Mouse (Mus musculus) frontal cortex, postnatal 36 days (tissue): ENCODE data around the gene Rassf8.

Experiments used
- DNase-seq, 2 experiments: peaks; one replicate each; pipeline ENCODE4 v3.0.0; 2022; ENCODE audit warnings: low spot score in 2 of 2

The Rassf8 gene

GRCm38 (mm10) chr6:145746132-145746849 lies at the start of gene Rassf8:
TSS of gene Rassf8 (plus strand) at chr6:145746748.
- DNase-seq: peak; percentile 69 to 72

DNA sequence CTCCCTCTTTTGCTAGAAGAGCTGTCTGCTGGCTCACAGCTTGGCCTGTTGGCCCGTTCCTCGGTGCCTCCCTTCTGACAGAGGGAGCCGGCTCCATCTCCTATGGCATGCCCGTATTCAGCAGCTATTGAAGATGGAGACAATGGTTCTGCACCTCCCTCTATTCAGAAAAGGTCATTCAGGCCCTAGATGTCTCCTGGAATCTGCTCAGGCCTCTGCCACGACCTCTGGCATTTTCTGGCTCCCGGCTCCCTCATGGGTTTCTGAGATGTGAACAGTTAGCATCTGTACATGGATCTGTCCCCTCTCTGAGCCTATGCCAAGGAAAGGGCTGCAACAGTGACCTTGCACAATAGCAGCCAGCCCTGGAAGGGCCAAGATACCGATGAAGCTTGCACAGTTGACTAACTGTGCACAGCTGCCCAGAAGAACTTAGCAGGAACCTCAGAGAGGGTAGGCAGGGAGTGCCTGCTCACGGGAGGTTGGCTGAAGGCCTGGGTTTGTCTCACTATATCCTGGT lies 45.5 kb upstream of the Rassf8 start:
- DNase-seq: no peak

DNA sequence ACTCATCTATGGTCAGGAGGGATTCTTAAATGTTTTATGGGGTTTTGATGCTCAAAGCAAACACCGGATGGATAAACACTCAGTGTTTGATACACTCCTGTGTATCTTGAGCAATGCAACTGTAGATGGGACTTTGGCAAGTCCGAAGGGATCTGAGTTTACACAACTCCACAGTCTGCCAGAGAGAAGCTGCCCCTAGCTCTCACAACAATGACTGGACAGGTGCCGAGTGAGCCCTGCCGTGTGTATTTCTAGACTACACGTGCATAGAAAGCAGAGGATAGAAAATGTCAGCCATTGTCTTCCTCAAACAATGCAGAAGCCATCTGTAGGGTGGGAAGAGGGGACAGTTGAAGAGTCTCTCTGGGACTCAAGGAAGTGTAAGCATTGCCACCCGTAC lies 42.9 kb upstream of the Rassf8 start:
- no peak for DNase-seq

GRCm38 (mm10) chr6:145709956-145710720 lies 36.4 kb upstream of the Rassf8 start:
- no peak for DNase-seq

- no peak for DNase-seq
Observed at GRCm38 (mm10) chr6:145710797-145711196, 35.8 kb upstream of the Rassf8 start.

DNA sequence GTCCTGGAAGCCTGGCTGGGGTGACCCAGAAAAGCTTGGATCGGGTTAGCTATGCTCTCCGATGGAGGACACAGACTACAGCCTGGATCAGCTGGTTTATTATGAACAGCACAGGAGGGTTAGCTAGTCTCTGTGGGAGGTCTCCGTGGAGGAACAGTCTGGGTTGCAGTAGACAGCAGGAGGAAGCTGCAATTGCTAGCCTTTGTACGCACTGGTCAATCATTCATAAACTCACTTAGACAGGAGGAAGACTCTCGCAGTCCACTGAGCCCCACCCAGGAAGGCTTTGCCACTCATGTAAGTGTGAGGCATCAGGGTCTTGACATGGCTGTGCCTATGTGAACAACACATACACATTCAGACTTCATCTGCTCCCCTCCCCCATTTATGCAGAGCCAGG lies 35.2 kb upstream of the Rassf8 start:
- DNase-seq: no peak

DNA sequence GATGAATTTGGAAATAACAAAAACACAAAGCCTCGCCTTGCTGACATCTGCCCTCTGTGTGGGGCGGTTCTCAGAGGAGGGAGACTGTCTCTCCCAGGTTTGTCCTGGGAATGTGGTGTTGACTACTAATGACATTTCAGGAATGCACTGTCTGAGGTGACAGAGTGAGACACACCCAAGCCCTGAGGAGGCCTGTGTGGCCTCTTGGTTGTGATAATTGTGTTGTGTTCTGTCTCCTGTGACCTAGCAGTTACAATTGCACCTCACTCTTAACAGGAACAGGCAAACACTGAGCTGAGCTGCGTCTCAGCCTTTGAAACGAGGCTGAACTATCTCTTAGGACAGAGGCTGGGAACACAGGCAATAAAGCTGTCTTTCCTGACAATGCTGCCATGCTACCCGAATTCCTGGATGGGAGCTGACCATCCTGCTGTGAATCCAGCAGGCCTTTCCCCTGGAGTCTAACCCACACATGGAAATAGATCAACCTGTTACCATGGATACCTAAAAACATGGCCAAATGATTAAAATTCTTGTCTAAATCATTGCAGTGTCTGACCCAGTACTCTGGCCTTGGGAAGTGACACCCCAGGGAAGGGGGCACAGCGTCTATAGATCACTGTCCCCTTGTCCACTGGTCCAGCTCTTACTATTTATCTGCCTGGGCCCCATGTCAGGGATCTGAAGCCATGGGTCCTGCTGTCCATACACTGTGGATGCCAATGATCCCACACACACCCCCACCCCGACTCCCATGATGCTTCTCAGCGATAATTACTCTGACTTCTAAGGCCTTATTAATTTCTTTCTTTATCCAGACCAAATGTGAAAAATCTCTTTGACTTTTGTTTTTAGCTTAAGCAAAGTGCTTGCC lies 33.1 kb upstream of the Rassf8 start:
- no peak for DNase-seq

- no peak for DNase-seq
Observed at GRCm38 (mm10) chr6:145714131-145714530, 32.4 kb upstream of the Rassf8 start.

DNA sequence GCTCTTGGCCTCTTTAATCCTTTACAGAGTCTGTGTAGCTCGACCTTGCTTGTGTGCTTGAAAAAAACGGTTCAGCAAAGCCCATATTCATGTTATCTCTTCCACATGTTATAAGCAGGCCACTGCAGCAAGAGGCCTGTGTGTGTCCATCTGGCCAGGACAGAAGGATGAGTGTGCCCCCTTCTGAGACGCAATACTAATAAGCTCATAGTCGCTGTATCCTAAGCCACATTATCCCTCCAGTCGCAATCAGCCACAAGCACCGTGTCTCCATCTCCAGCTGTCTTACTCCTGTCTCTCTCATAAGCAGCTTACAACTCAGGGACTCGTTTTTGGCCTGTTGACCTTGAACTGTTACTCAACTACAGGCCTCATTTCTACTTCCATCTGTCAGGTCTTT lies 24.0 kb upstream of the Rassf8 start:
- DNase-seq: no peak

DNA sequence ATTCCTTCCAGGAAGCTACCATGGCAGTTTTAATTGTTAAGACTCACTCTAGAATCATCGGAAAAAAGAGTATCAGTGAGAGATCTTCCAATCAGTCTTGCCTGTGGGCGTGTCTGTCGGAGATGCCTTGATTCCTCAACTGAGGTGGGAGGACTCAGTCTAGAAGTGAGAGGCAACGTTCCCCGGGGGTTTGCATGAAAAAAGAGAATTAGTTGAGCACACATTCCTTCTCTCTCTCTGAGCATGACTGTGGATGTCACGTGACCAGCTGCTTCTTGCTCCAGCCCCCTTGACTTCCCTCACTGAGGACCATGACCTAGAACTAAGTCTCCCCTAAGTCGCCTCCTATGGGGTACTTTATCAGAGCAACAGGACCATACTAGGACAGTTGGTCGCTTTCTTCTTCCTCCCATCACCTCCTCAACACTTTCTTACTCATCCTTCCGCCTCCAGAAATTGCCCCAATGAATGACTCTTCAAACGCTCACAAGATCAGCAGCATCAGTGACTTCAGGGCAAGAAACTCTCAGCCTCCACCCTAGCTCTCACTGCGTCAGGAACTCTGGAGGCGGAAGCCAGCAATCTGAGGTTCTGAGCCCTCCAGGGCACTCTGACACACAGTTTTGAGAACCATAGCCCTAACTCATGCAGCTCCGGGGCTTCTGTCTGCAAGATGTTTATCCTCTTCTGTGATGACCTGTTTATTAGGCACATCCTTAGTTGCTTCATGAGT lies 23.3 kb upstream of the Rassf8 start:
- DNase-seq: no peak

GRCm38 (mm10) chr6:145725849-145726248 lies 20.7 kb upstream of the Rassf8 start:
- no peak for DNase-seq

- no peak for DNase-seq
Observed at GRCm38 (mm10) chr6:145726986-145727385, 19.6 kb upstream of the Rassf8 start.

DNA sequence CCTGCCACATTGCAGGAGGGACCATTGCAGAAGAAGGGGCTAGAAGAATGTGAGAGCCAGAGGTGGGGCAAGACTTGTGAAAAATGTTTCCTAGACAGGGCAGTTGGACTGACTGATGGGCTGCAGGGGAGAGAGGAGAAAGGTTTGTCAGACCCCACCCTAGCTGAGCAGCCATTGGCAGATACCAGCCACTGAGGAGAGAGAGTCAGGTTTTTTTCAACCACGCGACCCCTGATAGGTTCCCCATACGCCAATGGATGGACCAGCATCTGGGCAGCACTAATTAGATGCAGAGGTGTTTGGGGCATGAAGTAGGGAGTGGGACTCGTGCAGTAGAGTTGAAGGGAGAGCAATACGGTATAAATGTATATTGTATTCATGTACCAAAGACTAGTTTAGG lies 13.7 kb upstream of the Rassf8 start:
- no peak for DNase-seq

- DNase-seq: no peak
Observed at GRCm38 (mm10) chr6:145733276-145733675, 13.3 kb upstream of the Rassf8 start.

DNA sequence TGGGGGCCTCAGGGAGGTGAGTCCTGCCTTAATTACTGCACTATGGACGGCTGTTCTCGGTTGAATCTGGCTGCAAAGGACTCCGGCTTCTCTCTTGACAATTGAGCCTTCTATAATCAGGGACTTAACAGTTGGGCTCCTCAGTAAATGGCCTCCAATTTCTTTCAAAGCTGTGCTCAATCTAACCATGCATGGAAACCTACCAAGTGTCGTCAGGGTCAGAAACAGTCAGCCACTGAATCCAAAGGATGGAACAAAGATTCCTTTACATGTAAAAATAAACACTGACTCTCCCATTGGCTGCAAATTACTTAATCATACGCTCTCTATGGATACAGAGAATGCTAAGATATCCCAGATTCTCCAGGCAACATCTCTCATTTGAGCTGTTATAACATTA lies 12.6 kb upstream of the Rassf8 start:
- no peak for DNase-seq

GRCm38 (mm10) chr6:145736099-145736498 lies 10.4 kb upstream of the Rassf8 start:
- no peak for DNase-seq

GRCm38 (mm10) chr6:145739231-145739630 lies 7.3 kb upstream of the Rassf8 start:
- DNase-seq: no peak

DNA sequence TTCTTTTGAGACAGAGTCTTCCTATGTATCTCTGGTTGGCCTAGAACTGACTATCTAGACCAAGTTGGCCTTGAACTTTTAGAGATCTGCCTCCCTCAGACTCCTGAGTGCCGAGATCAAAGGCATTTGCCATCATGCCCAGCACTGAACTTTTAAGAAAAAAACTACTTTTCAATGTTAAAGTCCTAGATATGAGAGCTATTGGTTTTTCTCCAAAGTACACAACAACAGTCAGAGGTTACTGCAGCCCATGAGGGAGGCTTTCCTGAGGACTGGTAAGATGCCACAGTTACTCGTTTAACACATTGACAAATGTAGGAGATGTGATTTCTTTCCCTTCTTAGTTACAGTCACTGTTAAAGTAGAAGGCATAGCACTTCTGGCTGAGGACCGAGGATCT lies 6.5 kb upstream of the Rassf8 start:
- no peak for DNase-seq

GRCm38 (mm10) chr6:145745291-145745690 lies 1.3 kb upstream of the Rassf8 start:
- DNase-seq: no peak

GRCm38 (mm10) chr6:145746921-145747670 lies 548 bp downstream of the Rassf8 start:
- DNase-seq: peak in 1 of 2 experiments; percentile 30
